Mouse (Mus musculus) spleen, adult 2 months (tissue): Measurements from ENCODE around the gene Nxpe2.

Experiments
- CTCF ChIP-seq: fragments of 200-500 bp; IDR thresholded peaks from 2 replicates; pipeline ENCODE4 v1.5.1; 2011; ENCODE audit warnings: mild to moderate bottlenecking, inconsistent platforms; ENCODE audit not compliant: insufficient read depth, insufficient read length, insufficient replicate concordance; ENCODE audit errors: extremely low read depth
- POLR2A ChIP-seq: fragments of 200-500 bp; IDR thresholded peaks from 2 replicates; pipeline ENCODE4 v1.6.1; 2011; ENCODE audit warnings: low read depth, low read length, inconsistent platforms

DNA sequence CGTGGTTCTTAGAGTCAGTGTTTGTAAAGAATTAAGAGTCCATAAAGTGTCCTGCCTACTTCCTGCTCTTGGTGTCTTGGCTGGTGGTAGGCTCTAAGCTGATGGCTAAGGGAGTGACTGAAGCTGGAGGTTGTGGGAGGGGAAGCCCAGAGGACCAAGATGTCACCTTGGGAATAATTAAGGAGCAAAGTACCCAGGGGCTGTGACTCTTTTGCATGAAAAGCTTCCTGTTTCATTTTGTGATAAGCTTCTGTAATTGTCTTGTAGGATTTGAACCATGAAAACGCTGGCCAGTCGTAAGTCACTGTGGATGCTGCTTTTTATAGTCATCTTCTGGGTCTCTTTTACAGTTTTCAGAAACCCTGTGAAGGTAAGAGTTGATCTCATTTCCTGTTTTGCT lies 36.7 kb upstream of the Nxpe2 start:
- TF ChIP-seq CTCF (no peak), POLR2A (no peak)
